ENCODE assay signal across 22 mouse cellular contexts in the genomic region with DNA sequence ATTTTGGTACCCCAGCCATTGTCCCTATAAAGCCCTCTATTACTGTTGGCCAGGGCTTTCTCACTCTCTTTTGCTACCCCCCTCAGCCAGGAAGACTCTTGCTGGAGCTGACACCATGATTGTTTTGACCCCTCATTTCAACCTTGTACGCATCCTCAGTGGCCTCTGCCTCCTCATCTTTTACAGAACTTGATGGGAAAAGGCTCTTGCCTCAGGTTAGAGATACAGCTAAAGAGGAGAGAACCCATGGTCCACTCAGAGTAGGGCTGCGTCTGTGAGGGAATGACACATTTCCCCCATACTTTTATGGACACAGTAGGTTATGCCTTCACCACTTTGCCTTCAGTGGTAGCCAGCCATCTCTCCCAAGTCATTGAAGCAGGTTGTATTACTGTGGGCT.
A peak's percentile ranks its signal among the peaks of the same experiment; 100 is the strongest.
DNase-seq lines count a peak whose midpoint lies in the region; ATAC-seq lines count a peak whose summit lies in the region.
"Had no signal": no experiment of that assay in that cellular context is flagged by ENCODE, and none has a peak within 500 bp of the region (broad histone marks: within the 10 kb centered on the region; RNA-seq: fewer than 3 reads in every experiment).

No protein-coding gene starts in this region.

- H3K27ac ChIP-seq in forebrain, embryonic 11.5 days (ENCODE audit: low read depth, low read length): no peak overlapping the region
- no peak overlapping the region for H3K27ac ChIP-seq in forebrain, embryonic 15.5 days (replicated peaks)
- H3K27ac ChIP-seq in heart, embryonic 10.5 days: no peak overlapping the region
- no peak overlapping the region for H3K27ac ChIP-seq in midbrain, embryonic 11.5 days (ENCODE audit: low read depth, low read length)
- no peak overlapping the region for H3K27ac ChIP-seq in midbrain, embryonic 13.5 days

- intact Hi-C loops in heart, postnatal 14 days (cut with DNase I): no loop called here

- no peaks in the 10 kb centered on the region for H3K4me1 ChIP-seq in forebrain, embryonic 11.5 days (replicated peaks; ENCODE audit: control insufficient read depth, insufficient read depth, low read length)
- H3K4me1 ChIP-seq in forebrain, embryonic 15.5 days: no peaks in the 10 kb centered on the region
- no peaks in the 10 kb centered on the region for H3K4me1 ChIP-seq in heart, embryonic 10.5 days
- H3K4me1 ChIP-seq in midbrain, embryonic 11.5 days (ENCODE audit: control insufficient read depth, insufficient read depth, low read length): no peaks in the 10 kb centered on the region
- no peaks in the 10 kb centered on the region for H3K4me1 ChIP-seq in midbrain, embryonic 13.5 days (replicated peaks)

- WGBS in forebrain, embryonic 11.5 days: 91% methylated on average over 2 of the region's 2 CpGs
- 92% methylated on average over 2 of the region's 2 CpGs for WGBS in forebrain, embryonic 15.5 days
- WGBS in heart, embryonic 10.5 days: 81% methylated on average over 2 of the region's 2 CpGs
- WGBS in midbrain, embryonic 11.5 days: 85% methylated on average over 2 of the region's 2 CpGs
- WGBS in midbrain, embryonic 13.5 days: 94% methylated on average over 2 of the region's 2 CpGs

- H3K9me3 ChIP-seq in forebrain, embryonic 11.5 days (ENCODE audit: control insufficient read depth, low read length): no peaks in the 10 kb centered on the region
- no peaks in the 10 kb centered on the region for H3K9me3 ChIP-seq in forebrain, embryonic 15.5 days
- no peaks in the 10 kb centered on the region for H3K9me3 ChIP-seq in heart, embryonic 10.5 days
- H3K9me3 ChIP-seq in midbrain, embryonic 11.5 days (ENCODE audit: control insufficient read depth, low read length): no peaks in the 10 kb centered on the region
- no peaks in the 10 kb centered on the region for H3K9me3 ChIP-seq in midbrain, embryonic 13.5 days
- H3K9me3 ChIP-seq: G1E had no signal

- no peaks in the 10 kb centered on the region for H3K27me3 ChIP-seq in forebrain, embryonic 11.5 days (ENCODE audit: control insufficient read depth, insufficient read depth, low read length)
- no peaks in the 10 kb centered on the region for H3K27me3 ChIP-seq in forebrain, embryonic 15.5 days
- no peaks in the 10 kb centered on the region for H3K27me3 ChIP-seq in heart, embryonic 10.5 days (ENCODE audit: insufficient read depth, poor library complexity, severe bottlenecking)
- H3K27me3 ChIP-seq in midbrain, embryonic 11.5 days (ENCODE audit: control insufficient read depth, insufficient read depth, low read length): no peaks in the 10 kb centered on the region
- no peaks in the 10 kb centered on the region for H3K27me3 ChIP-seq in midbrain, embryonic 13.5 days
- H3K27me3 ChIP-seq: CH12.LX, Patski had no signal

- peak; percentile 1 for DNase-seq in forebrain, embryonic 11.5 days (ENCODE audit: low spot score)
- peak; percentile 58 for DNase-seq in heart, adult 11 months
- no peak for DNase-seq in heart, postnatal 14 days
- DNase-seq in heart, embryonic 10.5 days (ENCODE audit: low spot score): peak; percentile 66
- DNase-seq in heart, adult 9 months (ENCODE audit: low spot score in 2 of 2): no peak
- DNase-seq in midbrain, embryonic 11.5 days (ENCODE audit: low spot score, missing footprints): peak; percentile 69
- DNase-seq: adrenal gland, adult 2 months; adrenal gland, adult 8-10 months; adrenal gland, postnatal 10 days; adrenal gland, postnatal 14 days; adrenal gland, postnatal 25 days; adrenal gland, postnatal 36 days; B cell, adult 2 months; cerebellum, adult 11 months; cerebellum, adult 11-12 months had no signal

- H3K9ac ChIP-seq in forebrain, embryonic 11.5 days (ENCODE audit: low read length): no peak overlapping the region
- no peak overlapping the region for H3K9ac ChIP-seq in forebrain, embryonic 15.5 days (replicated peaks)
- H3K9ac ChIP-seq in midbrain, embryonic 11.5 days (ENCODE audit: low read length): no peak overlapping the region
- H3K9ac ChIP-seq in midbrain, embryonic 13.5 days (replicated peaks): no peak overlapping the region

- no peak overlapping the region for H3K4me2 ChIP-seq in forebrain, embryonic 11.5 days (ENCODE audit: low read depth, low read length, severe bottlenecking)
- H3K4me2 ChIP-seq in forebrain, embryonic 15.5 days (replicated peaks): no peak overlapping the region
- no peak overlapping the region for H3K4me2 ChIP-seq in midbrain, embryonic 11.5 days
- H3K4me2 ChIP-seq in midbrain, embryonic 13.5 days (replicated peaks): no peak overlapping the region

- H3K36me3 ChIP-seq in forebrain, embryonic 11.5 days (ENCODE audit: control insufficient read depth, insufficient read depth, low read length): no peaks in the 10 kb centered on the region
- H3K36me3 ChIP-seq in forebrain, embryonic 15.5 days: no peaks in the 10 kb centered on the region
- H3K36me3 ChIP-seq in heart, embryonic 10.5 days: no peaks in the 10 kb centered on the region
- H3K36me3 ChIP-seq in midbrain, embryonic 11.5 days (ENCODE audit: control insufficient read depth, insufficient read depth, low read length): no peaks in the 10 kb centered on the region
- peaks cover 12% of the 10 kb centered on the region; the same call in 1 of the 2 replicates for H3K36me3 ChIP-seq in midbrain, embryonic 13.5 days
- H3K36me3 ChIP-seq: G1E had no signal

- ATAC-seq in forebrain, embryonic 11.5 days (replicated peaks; ENCODE audit: low FRiP score): no peak
- ATAC-seq in forebrain, embryonic 15.5 days (replicated peaks): no peak
- ATAC-seq in midbrain, embryonic 11.5 days (ENCODE audit: low FRiP score): no peak
- no peak for ATAC-seq in midbrain, embryonic 13.5 days
- ATAC-seq: activated CD4-positive, CD25-positive, alpha-beta regulatory T cell, adult 4 months; CD4-positive, CD25-positive, alpha-beta regulatory T cell, adult 4 months; Patski had no signal

- no peak overlapping the region for H3K4me3 ChIP-seq in forebrain, embryonic 11.5 days (ENCODE audit: low read depth, low read length)
- H3K4me3 ChIP-seq in forebrain, embryonic 15.5 days: no peak overlapping the region
- no peak overlapping the region for H3K4me3 ChIP-seq in heart, embryonic 10.5 days
- H3K4me3 ChIP-seq in midbrain, embryonic 11.5 days (ENCODE audit: low read depth, low read length): no peak overlapping the region
- H3K4me3 ChIP-seq in midbrain, embryonic 13.5 days (replicated peaks): no peak overlapping the region

Comparison
In these comparisons a context has a peak if more than half of its experiments do, and no peak if none do; other contexts are left out.
1. DNase-seq: peak in forebrain, embryonic 11.5 days (single experiment), heart, adult 11 months (single experiment), heart, embryonic 10.5 days (single experiment) and midbrain, embryonic 11.5 days (single experiment); none in heart, postnatal 14 days (0 of 2) and heart, adult 9 months (0 of 2).